Mouse (Mus musculus) stomach, embryonic 16.5 days (tissue): ENCODE data around the gene Tef. TPM values are rescaled to one million over a fixed set of nuclear protein-coding genes. Genes with fewer than 3 reads are reported as not detected.

Experiments used
- ATAC-seq: fragments of 200-750 bp; cut with Nextera tagmentation; 2 replicates; pipeline ENCODE4 v1.8.0; 2017; ENCODE audit warnings: moderate number of reproducible peaks, moderate TSS enrichment; ENCODE audit not compliant: insufficient read depth, low FRiP score
- H3K27ac ChIP-seq: fragments of 300-500 bp; sonication (generic); 2 replicates; pipeline ENCODE4 v1.5.1; 2014; ENCODE audit warnings: low read length
- H3K27me3 ChIP-seq: fragments of 300-500 bp; sonication (generic); 2 replicates; pipeline ENCODE4 v1.6.1; 2014; ENCODE audit warnings: low read length, control low read depth, mixed read lengths; ENCODE audit not compliant: control insufficient read depth, insufficient read depth
- H3K36me3 ChIP-seq: fragments of 300-500 bp; sonication (generic); 2 replicates; pipeline ENCODE4 v1.6.1; 2014; ENCODE audit warnings: low read length; ENCODE audit not compliant: control insufficient read depth, insufficient read depth
- H3K4me1 ChIP-seq: fragments of 300-500 bp; sonication (generic); 2 replicates; pipeline ENCODE4 v1.6.1; 2014; ENCODE audit warnings: low read length, control low read depth, mixed read lengths; ENCODE audit not compliant: control insufficient read depth, insufficient read depth
- H3K4me2 ChIP-seq: fragments of 300-500 bp; sonication (generic); 2 replicates; pipeline ENCODE4 v1.6.1; 2014; ENCODE audit warnings: low read depth, low read length, mixed read lengths
- H3K4me3 ChIP-seq: fragments of 300-500 bp; sonication (generic); replicated peaks from 2 replicates; pipeline ENCODE4 v1.5.1; 2014; ENCODE audit warnings: mild to moderate bottlenecking, low read length
- H3K9ac ChIP-seq: fragments of 300-500 bp; sonication (generic); 2 replicates; pipeline ENCODE4 v1.6.1; 2014; ENCODE audit warnings: low read length
- H3K9me3 ChIP-seq: fragments of 300-500 bp; sonication (generic); replicated peaks from 2 replicates; pipeline ENCODE4 v1.6.1; 2016; ENCODE audit warnings: low read length, control low read depth; ENCODE audit not compliant: control insufficient read depth
- WGBS: fragments of 180-500 bp; shearing (Covaris S2); extraction: QIAGEN DNeasy Blood & Tissue Kit; methylation state at CpG from one replicate; pipeline ENCODE4 v1.1.7; 2014; 5-methylcytosine and 5-hydroxymethylcytosine counted together
- polyA plus RNA-seq: library from polyadenylated mRNA; unstranded; fragments of >200 nt; fragmentation: Nextera tagmentation; extraction: Ambion mirVana; gene quantifications from 2 replicates; pipeline ENCODE4 v1.2.1, GENCODE M21; 2015

Tef gene
- polyA plus RNA-seq, 1 experiment from 2014 or later = 24.6 TPM

DNA sequence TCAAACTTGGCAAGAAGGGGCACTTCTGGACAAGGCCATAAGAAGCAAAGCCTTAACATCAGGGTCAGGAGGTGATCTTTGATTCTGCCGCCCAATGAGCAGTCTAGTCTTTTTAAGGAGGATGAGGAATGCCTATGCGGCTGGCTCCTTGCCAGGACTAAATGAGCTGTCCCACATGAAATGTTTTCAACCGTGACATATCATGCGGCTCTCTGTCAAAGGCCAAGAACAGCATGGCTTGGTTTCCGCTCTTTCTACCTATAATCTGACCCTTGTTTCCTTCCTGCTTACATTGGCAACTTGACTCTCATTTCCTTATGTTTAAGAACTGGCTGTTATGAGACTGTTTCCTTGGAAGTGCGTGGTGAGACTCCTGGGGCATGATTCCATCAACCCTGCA, 3.4 kb downstream of the Tef start:
- H3K4me3 ChIP-seq = no peak overlapping the region
- H3K36me3 ChIP-seq = no peaks in the 10 kb centered on the region
- H3K4me2 ChIP-seq = no peak overlapping the region
- H3K4me1 ChIP-seq = peaks cover 43% of the 10 kb centered on the region
- no peaks in the 10 kb centered on the region for H3K9me3 ChIP-seq
- H3K27ac ChIP-seq = peak overlapping the region; percentile 25; the same call in 1 of the 2 replicates
- no peak for ATAC-seq
- 48% methylated on average over 6 of the region's 6 CpGs for WGBS
- H3K9ac ChIP-seq = no peak overlapping the region
- no peaks in the 10 kb centered on the region for H3K27me3 ChIP-seq

DNA sequence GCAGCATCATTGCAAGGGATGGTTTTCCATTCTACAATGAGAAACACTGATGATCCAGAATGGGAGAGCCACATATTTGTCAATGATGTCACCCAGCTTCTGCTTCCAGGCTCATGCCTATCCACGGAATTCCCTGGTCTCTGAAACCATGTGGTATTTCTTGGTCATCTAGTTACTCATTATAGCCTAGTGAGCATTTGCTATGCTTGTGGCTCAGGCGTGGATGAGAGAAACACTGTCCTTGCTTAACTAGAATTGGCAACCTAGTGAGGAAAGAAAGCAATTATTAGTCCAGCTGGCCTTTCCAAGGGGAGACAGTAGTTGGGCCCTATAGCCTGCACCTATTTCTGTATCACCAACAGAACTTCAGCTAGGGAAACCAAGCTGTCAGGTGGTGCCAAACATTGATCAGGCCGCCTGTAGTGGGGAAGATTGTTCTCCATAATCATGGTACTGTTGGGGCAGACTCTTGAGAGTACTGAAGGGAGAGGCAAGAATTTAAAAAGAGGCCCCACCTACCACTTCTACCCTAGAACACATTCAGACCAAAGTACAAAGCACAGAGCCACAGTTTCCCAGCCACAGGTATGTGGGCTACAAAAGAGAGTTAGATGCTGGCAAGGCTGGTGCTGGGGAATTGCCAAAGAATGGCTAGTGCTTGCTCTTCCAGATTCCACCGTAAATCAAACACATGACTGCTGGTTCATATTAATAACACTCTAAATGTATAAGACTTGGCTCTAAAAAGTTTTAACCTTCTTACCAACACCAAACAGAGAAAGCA, 4.6 kb downstream of the Tef start:
- Histone ChIP-seq H3K36me3 (no peaks in the 10 kb centered on the region), H3K9ac (no peak overlapping the region), H3K4me3 (no peak overlapping the region), H3K27ac (no peak overlapping the region), H3K4me1 (peaks cover 43% of the 10 kb centered on the region), H3K4me2 (no peak overlapping the region), H3K9me3 (no peaks in the 10 kb centered on the region), H3K27me3 (no peaks in the 10 kb centered on the region)
- ATAC-seq = no peak
- WGBS = 84% methylated on average over 4 of the region's 4 CpGs

DNA sequence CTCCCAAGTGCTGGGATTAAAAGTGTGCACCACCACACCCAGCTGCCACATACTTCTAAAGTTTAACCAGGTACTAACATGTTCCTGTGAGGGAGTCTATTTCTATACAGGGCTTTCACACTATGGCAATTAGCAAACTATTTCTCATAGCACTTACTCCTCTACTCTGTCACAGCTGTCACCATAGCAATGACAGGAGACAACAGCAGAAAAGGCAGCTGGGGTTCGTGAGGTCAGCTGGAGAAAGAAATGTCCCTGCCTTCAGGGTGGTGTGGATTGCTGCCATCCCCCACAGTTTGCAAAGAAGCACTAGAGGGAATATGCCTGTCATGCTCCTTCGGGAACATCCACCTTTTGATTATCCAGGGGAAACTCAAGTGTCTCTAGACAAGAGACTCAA, 6.6 kb downstream of the Tef start:
- Histone ChIP-seq H3K4me2 (no peak overlapping the region), H3K4me3 (no peak overlapping the region), H3K27me3 (no peaks in the 10 kb centered on the region), H3K27ac (peak overlapping the region; percentile 34; the same call in 1 of the 2 replicates), H3K4me1 (peaks cover 32% of the 10 kb centered on the region), H3K9ac (no peak overlapping the region), H3K9me3 (no peaks in the 10 kb centered on the region), H3K36me3 (no peaks in the 10 kb centered on the region)
- WGBS = 63% methylated on average over 2 of the region's 2 CpGs
- ATAC-seq = no peak

GRCm38 (mm10) chr15:81809550-81809949, 7.3 kb downstream of the Tef start:
- no peaks in the 10 kb centered on the region for H3K36me3 ChIP-seq
- WGBS = 25% methylated on average over 1 of the region's 1 CpGs
- peak overlapping the region; percentile 76 for H3K4me2 ChIP-seq
- H3K27ac ChIP-seq = peak overlapping the region; percentile 97
- peak overlapping the region; percentile 71 for H3K4me3 ChIP-seq
- H3K9me3 ChIP-seq = no peaks in the 10 kb centered on the region
- no peak for ATAC-seq
- H3K9ac ChIP-seq = peak overlapping the region; percentile 69
- H3K4me1 ChIP-seq = peaks cover 27% of the 10 kb centered on the region
- no peaks in the 10 kb centered on the region for H3K27me3 ChIP-seq

DNA sequence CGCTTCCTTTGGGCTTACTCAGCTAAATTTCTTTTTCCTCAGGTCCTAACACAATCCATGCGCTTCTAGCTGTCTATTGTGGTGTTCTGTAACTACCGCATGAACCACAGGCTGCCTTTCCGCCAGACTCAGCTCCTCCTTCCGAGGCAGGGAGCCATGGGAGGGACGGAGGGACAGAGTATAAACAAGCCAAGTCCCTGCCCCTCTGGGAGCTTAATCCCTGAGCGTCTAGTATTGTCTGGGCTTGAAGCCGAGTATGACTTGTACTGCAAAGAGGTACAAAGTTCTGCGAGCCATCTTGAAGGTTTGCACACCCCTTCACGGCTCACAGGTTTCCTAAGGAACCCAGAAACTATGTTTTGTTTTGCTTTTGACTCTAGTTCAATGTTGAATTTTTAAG, 7.9 kb downstream of the Tef start:
- Histone ChIP-seq H3K4me3 (peak overlapping the region; percentile 71), H3K4me1 (peaks cover 22% of the 10 kb centered on the region), H3K4me2 (peak overlapping the region; percentile 76), H3K27me3 (no peaks in the 10 kb centered on the region), H3K27ac (peak overlapping the region; percentile 97), H3K9ac (peak overlapping the region; percentile 69), H3K36me3 (0 out of 2 replicates have a peak, but pooled peaks cover under 1% of the 10 kb centered on the region), H3K9me3 (no peaks in the 10 kb centered on the region)
- 1% methylated on average over 10 of the region's 10 CpGs for WGBS
- peak; percentile 58 for ATAC-seq

DNA sequence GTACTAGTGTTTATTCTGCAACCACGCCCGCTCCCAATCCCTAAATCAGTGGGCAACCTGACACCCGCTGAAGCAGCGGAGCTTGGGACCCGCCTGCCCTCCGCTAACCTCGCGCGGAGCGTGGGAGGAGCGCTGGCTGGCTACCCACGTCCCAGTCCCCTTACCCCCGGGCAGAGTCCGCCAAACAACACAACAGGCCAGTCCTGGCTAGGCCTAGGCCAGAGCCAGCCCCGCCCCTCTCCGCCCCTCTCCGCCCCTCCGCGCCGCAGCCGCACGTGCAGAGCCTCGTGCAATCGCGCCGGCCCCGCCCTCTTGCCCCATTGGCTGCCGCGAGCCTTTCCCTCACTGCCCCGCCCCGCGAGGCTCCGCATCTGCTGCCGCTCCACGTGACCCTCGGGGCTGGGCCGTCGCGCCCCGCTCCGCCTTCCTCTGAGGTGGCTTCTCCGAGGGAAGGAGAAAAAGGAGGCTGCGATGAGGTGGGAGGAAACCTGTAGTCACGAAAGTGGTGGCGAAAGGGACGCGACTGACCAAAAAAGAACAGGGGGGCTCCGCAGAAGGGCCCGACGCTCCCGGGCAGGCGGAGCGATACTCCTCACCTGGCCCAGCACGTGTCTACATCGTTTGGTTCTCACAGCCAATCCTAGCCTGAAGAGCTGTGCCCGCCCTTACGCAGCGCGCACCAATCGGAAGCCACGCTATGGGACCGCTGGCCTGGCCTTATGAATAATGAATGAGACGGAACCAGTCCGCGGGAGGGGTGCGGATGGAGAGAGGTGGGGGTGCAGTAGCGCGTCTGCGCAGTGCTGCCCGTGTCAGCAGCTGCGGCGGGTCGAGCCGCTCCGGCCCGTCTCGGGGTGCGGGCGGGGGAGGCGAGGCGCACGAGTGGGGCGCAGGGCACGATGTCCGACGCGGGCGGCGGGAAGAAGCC, 8.7 kb downstream of the Tef start:
- Histone ChIP-seq H3K4me2 (peak overlapping the region; percentile 76), H3K4me1 (peaks cover 18% of the 10 kb centered on the region), H3K36me3 (0 out of 2 replicates have a peak, but pooled peaks cover 6% of the 10 kb centered on the region), H3K27me3 (no peaks in the 10 kb centered on the region), H3K4me3 (peak overlapping the region; percentile 71), H3K9ac (peak overlapping the region; percentile 83), H3K9me3 (no peaks in the 10 kb centered on the region), H3K27ac (peak overlapping the region; percentile 97)
- peak; percentile 97 for ATAC-seq
- under 1% methylated on average over 86 of the region's 89 CpGs for WGBS

DNA sequence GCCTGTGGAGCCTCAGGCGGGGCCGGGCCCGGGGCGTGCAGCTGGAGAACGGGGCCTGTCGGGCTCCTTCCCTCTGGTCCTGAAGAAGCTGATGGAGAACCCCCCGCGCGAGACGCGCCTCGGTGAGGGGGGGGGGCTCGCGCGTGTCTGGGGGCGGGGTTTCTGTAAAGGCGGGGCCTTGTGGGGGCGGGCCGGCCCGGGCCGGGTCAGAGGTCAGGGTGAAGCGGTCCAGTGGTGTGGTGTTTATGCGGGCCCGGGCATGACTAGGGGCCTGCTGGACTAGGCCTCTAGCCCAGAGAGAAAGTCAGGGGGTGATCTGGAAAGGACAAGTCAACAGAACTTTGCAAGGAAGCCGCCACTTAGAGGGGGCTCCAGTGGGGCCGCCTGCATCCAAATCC, 9.4 kb downstream of the Tef start:
- Histone ChIP-seq H3K9me3 (no peaks in the 10 kb centered on the region), H3K4me3 (peak overlapping the region; percentile 71), H3K27me3 (no peaks in the 10 kb centered on the region), H3K27ac (peak overlapping the region; percentile 83), H3K9ac (peak overlapping the region; percentile 83), H3K4me1 (peaks cover 18% of the 10 kb centered on the region), H3K4me2 (peak overlapping the region; percentile 72), H3K36me3 (0 out of 2 replicates have a peak, but pooled peaks cover 6% of the 10 kb centered on the region)
- ATAC-seq = no peak
- under 1% methylated on average over 23 of the region's 26 CpGs for WGBS

GRCm38 (mm10) chr15:81812287-81812686, 10.1 kb downstream of the Tef start:
- H3K36me3 ChIP-seq = 0 out of 2 replicates have a peak, but pooled peaks cover 6% of the 10 kb centered on the region
- H3K4me1 ChIP-seq = peaks cover 18% of the 10 kb centered on the region
- H3K4me2 ChIP-seq = peak overlapping the region; percentile 72
- WGBS = 45% methylated on average over 3 of the region's 3 CpGs
- ATAC-seq = no peak
- peak overlapping the region; percentile 83; the same call in 1 of the 2 replicates for H3K27ac ChIP-seq
- H3K4me3 ChIP-seq = peak overlapping the region; percentile 71
- H3K27me3 ChIP-seq = no peaks in the 10 kb centered on the region
- H3K9ac ChIP-seq = peak overlapping the region; percentile 83
- H3K9me3 ChIP-seq = no peaks in the 10 kb centered on the region
